Mouse (Mus musculus) c-Kit-positive CD71-positive TER-119-positive erythroid progenitor cells, embryonic 14.5 days (primary cell): ENCODE measurements around the gene Il22ra1.

ENCODE experiments used
- DNase-seq: peaks from one replicate; pipeline ENCODE4 v3.0.0-alpha.2; 2013; ENCODE audit warnings: low spot score

Gene Il22ra1

DNA sequence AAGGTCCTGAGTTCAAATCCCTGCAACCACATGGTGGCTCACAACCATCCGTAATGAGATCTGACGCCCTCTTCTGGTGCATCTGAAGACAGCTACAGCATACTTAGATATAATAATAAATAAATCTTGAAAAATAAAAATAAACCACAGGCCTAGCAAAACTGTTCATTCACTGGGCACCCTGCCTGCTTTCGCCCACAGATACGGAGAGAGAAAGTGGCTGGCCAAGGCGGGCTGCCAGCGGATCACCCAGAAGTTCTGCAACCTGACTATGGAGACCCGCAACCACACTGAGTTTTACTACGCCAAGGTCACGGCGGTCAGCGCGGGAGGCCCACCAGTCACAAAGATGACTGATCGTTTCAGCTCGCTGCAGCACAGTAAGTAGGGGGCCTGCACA is 5.9 kb downstream of the Il22ra1 start:
- DNase-seq, result no peak

DNA sequence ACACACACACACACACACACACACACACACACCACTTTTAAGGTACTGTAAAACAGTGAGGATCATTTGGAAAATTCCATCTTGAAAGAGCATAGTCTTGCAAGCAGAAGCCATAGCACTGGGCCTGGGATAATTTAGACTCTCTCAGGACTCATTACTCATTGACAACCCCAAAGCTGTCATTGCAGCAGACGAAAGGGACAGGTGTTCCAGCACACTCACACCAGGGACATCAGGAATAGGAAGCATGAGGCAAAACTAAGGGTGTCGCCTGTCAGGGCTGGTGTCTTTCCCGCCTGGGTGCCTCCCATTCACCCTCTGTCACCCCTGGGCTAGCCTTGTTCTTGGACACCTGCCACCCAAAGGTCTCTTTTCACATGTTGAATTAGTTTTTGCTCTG is 8.9 kb downstream of the Il22ra1 start:
- DNase-seq, result no peak

DNA sequence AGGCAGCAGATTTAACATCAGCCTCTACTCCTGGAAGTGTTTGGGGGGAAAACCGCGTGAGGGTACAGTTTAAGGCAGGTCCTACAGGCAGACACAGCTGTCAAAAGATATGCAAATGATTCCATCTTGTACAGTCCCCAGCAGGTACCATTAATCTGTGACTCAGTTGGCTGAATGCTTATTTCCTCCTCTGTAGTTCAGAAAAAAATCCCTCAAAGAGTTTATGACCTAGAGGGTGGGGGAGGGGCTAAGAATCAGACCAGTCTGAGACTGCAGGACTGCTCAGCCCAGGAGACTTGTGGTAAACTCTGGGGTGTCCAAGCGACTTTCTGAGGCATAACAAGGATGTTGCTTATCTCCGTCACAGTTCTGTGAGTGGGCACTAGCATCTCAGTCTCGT is 10.3 kb downstream of the Il22ra1 start:
- no peak for DNase-seq

DNA sequence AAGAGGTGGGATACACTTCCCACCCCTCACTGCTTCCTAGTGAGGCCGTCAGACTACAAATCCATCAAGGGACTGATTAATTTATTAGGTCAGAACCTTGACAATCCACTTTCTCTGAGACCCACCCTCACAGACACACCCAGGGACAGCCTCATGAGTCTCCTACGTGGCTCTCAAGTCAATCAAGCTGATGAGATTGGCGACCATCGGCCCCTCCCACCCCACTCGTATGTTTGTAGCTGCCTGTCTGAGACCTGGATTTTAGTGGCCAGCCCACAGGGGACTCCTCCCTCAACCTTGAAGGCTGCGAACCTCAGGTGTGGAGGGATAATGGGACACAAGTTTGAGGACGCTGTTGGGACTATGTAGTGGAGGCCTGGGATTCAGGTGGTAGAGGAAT is 11.2 kb downstream of the Il22ra1 start:
- DNase-seq, result peak; percentile 28

DNA sequence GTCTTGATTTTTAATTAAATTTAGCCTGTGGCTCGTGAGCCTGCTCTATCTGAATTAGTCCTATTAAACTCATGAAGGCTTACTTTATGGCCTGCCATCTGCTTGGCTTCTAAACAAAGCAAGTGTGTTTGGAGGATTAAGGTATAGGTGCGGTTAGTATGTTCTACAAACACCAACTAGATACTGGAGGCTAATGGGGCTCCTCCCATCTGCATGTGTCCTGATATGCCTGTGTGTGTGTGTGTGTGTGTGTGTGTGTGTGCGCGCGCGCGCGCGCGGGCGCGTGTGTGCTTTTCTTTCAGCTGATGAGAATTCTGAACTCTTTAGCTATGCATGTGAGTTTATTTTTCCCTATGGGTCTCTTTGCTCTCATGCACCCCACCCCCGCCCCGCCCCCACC is 11.7 kb downstream of the Il22ra1 start:
- peak; percentile 67 for DNase-seq

DNA sequence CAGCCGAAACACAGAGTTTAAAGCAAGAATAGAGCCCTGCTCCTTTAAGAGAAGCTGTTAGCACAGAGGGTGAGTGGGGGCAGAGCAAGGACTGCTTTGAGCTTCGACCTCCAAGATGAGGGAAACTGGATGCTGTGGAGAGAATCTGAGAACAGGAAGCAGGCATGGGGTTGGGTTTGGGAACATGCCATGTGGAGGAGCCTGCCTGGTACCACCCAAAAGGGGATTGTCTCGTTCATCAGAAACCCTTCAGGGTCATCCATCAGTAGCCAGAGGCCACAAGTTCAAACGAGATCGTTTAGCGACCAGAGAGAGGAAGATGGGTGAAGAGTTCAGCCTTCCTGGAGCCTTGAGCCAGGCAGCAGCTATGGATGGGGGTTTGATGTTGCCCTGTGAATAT is 15.5 kb downstream of the Il22ra1 start:
- no peak for DNase-seq

DNA sequence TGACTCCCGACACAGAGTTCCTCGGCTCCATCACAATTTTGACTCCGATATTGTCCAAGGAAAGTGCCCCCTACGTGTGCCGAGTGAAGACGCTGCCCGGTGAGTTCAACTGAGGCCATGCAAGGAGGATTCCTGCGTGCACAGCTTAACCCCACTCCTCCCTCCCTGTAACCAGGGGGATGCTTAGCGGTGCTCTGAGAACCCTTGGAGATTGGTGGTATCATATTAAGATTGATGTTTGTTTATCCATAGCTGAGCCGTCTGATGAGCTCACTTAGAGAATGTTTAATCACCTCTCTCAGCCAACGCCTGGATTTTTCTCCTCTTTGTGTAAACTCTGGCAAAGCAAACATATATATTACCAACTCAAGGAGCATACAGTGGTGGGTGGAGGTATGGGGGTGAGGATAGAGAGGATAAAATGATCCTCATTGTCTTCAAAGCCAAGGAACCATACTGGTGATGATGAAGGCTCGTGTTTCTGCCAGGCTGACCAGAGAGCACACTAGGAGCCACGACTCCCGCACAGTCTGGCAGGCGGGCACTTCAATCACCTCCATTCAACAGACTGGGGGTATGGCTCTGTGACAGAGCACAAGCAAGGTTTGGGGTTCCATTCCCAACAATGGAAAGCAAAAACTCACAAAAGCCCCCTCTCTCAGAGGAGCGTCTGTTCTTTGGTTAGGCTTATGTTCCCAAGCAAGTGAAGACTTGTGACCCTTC is 16.9 kb downstream of the Il22ra1 start:
- DNase-seq, result no peak

DNA sequence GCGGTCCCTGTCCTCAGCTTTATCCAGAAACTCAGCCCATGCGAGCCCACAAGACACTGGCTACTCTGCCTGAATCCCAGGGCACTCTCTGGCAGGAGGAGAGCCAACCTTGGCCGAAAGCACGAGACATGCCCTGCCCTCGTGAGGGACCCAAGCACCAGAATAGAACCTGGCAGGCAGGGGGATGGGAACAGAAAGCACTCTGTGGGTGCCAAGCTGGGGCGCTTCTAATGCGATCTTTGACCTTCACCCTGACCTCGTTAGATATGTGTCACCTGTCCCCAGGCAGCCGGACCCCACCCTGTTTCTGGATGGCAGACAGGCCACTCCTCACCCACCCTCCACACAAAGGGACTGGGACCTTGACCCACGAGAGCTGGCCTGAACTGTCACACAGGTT is 17.6 kb downstream of the Il22ra1 start:
- no peak for DNase-seq

DNA sequence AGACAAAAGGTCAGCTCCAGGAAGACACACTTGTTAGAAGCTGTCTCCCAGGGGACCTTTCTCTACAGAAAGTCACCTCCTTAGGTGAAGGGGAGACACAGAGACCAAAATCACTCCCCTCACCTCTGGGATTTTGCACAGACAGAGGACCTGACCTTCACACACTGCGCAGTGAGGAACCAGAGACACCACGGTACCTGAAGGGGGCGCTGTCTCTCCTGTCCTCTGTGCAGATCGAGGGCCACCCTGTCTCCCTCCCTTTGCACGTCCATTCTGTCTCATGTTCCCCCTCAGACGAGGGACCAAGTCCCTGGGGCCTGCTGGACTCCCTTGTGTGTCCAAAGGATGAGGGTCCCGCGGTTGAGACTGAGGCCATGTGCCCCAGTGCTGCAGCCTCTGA is 22.9 kb downstream of the Il22ra1 start:
- DNase-seq, result no peak

DNA sequence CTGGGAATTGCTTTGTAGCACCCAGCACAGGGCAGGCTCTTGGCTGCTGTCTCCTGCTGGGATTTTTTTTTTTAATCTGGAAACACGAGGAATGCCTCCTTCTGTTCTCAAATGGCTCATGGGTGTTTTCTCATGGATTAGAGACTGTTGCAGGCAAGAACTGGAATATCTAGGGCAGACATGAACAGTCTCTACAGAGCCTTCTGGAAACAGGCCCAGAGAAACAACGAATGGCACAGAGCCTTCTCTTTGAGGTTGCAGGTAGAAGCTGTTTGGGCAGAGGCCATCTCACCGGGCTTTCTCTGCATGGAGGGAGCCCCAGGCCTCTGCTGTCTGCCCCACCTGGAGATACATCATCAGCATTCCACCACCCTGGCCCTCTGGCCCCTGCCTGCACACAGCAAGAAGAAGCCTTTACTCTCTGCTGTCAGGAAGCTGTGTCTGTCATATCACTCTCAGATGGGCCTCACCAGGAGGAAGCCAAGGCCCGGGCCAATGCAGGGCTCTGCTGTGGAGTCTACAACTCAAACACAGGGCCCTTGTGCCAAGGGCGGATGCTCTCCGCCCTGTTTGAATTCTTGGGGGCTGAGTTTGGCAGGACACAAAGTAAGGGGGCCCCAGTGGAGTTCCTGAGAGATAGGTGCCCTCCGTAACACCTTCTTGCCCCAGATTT is 24.3 kb downstream of the Il22ra1 start:
- no peak for DNase-seq

DNA sequence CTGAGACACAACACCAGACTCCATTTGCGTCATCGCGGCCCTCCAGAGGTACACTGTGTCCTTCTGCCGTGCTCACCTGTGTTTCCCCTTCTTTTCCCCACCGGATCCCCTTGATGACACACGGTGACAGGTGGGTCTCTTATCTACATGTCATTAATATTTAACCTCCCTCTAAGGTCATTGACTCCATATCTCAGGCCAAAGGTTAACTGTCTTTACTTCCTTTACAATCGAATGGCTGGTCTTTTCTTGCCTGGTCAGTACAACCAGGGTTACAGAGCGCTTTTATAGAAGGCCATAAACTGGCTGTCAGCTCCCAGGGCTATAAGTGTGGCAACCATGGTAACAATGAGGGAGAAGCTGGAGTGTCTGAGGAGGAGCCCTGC is 24.8 kb downstream of the Il22ra1 start:
- no peak for DNase-seq

DNA sequence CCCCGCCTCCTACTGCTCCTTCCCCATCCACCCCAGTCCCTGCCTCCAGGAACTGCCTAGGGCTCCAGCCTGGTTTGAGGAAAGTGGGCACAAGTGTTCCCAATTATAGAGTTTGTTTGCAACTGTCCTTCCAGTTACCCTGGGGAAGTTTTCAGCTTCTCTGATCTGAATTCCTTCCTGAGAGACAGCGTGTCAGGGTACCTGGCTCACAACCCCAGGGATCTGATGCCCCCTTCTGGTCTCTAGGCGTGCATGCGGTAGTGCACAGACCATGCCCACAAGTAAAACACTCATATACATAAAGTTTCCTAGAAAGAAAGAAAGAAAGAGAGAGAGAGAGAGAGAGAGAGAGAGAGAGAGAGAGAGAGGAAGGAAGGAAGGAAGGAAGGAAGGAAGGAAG is 30.4 kb downstream of the Il22ra1 start:
- no peak for DNase-seq

DNA sequence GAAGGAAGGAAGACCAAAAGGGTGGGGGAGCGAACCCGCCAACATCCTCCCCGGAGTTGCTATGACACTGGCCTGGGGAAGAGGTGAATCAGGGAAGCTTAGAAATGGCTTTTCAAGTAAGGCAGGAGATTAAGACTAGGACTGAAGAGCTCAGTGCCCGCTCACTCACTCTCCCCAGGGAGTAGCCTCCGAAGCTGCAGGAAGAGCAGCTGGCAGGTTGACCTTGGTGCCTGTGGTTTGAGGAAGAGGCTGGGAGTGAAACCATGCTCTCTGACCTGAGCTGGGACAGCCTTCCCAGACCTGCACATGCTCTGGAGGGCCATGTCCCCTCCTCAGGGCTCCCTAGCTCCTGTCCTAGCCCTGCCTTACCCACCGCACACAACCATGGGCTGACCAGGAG is 30.9 kb downstream of the Il22ra1 start:
- DNase-seq, result no peak

DNA sequence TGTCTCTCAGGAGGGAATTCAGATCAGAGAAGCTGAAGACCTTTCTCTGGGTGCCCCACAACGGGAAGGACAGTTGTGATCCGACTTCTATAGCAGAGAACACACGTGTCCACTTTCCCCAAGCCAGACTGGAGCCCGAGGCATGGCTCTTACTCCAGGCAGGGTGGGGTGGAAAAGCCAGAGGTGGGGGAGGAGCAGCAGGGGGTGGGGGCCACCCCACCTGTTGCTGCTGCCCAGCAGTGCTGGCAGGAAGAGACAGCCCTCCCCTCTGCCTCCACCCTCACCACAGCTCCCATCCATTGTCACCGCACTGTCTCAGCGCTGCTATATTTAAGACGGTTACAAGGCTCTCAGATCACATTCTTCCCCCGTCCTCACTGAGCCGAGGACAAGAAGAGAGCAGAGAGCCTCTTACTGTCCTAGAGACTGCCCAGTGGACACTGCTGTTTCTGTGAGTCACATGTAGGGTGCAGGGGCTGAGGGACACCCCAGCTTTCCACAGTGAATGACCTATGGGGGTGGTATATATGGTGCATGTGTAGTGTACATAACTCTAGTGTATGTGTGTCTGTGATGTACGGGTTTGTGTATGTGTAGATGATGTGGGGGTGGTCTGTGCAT is 31.5 kb downstream of the Il22ra1 start, which contains the start of gene Myom3:
Gene Myom3 (plus strand): TSS at position 360 of the 621 bp plus-strand sequence.
- no peak for DNase-seq

DNA sequence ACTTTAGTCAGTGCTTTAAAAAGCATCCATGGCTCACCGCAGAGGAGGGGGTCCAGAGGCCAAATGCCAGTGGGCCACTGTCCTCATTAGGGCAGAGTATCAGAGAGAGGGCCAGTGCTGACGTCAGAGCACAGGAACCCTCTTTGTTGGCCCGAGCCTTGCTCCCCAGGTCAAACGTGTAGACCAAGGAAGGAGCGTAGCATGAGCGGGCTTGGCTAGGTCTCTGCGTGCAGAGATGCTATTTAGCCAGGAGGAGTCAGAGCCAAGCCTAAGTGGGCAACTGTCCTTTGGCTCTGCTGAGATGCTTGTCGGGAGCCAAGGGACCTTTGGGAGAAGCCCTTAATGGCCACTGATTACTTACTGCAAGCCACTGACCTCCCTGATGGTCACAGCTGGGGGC is 33.1 kb downstream of the Il22ra1 start:
- no peak for DNase-seq

DNA sequence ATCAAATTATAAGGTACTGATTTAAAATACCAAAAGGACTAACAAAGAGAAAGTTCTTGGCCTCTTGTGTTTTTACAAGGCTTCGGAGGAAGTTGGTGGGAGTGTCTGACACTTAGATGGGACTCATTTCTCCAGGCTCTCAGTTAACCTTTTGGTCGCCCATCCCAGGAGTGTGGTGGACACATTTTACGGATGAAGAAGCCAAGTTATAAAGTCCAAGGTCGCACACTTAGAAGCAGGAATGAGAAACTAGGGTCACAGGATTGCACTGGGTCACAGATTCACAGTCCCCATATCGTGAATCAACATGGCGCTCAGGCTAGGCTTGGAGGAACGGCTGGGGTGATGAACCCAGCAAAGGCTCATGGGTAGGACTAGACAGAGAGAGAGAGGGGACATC is 33.6 kb downstream of the Il22ra1 start:
- no peak for DNase-seq

DNA sequence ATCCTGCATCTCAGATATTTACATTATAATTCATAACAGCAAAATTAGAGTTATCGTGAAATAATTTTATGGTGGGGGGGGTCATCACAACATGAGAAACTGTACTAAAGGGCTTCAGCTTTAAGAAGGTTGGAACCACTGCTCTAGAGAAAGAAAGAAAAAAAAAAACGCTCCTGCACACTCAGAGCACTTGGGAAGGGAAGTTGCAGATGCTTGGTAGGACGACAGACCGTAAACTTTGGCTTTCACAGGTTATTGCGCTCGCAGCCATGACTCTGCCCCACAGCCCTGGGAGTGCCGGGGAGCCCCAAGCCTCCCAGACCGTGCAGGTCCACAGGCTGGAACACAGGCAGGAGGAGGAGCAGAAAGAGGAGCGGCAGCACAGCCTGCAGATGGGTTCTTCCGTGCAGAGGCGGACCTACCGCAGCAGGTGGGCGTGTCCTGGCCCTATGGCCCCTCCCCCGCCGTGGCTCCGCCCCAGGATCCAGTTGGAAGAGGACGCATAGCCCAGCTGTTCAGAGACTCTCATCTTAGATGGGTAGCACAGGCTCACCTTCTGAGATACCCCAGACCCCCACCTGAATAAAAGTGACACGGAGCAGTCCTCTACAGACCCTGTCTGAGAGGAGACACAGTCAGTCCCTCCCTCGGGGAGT is 34.4 kb downstream of the Il22ra1 start:
- DNase-seq, result peak; percentile 66

DNA sequence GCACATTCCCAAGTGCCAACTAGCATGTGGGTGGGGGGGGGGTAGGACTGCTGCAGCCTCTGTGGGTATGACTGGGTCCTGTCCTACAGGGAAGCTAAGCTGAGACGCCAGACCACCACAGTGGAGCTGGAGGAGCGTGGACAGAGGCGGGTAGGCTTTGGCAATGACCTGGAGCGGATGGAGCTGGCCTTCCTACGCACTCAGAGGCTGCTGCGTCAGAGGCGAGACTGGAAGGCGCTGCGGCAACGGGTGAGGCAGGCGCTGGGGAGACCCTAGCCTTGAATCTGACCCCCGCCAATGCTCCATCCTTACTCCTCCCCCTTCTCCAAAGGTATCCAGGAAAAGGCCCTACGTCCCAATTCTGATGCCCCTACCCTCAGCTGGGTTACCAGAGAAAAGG is 36.7 kb downstream of the Il22ra1 start:
- no peak for DNase-seq

DNA sequence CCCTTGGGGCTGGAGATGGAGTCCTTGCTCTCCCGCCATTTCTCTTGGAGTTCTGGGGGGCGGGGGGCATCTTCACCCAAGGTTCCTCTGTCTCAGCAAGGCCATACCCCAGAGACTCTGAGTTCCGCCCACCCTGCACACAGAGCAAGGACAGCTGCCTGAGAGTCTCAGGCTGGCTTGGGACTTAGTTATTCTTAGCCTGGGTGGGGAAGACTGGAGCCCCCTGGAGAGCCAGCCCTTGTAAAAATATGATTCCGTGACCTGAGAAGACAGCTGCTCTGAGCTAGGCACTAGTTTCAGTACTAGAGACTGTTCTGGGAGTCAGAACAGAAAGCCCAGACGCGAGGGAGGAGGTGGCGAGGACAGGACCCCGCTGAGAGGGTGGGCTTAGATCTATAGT is 37.7 kb downstream of the Il22ra1 start:
- no peak for DNase-seq

DNA sequence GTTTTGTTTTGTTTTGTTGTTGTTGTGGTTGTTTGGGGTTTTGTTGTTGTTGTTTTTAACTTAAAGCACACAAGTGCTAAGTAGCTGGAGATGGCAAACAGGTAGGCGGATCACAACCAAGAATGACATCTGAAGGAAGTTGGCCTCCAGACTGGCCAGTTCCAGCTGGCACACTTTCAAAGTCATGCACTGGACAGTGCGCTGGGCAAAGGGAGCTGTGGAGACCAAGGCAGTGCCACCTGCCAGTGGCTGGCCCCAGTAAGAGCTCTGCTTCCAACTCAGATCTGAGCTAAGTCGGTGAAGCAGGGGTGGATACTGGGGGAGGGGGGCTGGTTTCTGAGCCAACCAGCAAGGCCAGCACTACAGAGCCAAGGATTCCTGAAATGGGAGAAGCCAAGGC is 39.0 kb downstream of the Il22ra1 start:
- no peak for DNase-seq

DNA sequence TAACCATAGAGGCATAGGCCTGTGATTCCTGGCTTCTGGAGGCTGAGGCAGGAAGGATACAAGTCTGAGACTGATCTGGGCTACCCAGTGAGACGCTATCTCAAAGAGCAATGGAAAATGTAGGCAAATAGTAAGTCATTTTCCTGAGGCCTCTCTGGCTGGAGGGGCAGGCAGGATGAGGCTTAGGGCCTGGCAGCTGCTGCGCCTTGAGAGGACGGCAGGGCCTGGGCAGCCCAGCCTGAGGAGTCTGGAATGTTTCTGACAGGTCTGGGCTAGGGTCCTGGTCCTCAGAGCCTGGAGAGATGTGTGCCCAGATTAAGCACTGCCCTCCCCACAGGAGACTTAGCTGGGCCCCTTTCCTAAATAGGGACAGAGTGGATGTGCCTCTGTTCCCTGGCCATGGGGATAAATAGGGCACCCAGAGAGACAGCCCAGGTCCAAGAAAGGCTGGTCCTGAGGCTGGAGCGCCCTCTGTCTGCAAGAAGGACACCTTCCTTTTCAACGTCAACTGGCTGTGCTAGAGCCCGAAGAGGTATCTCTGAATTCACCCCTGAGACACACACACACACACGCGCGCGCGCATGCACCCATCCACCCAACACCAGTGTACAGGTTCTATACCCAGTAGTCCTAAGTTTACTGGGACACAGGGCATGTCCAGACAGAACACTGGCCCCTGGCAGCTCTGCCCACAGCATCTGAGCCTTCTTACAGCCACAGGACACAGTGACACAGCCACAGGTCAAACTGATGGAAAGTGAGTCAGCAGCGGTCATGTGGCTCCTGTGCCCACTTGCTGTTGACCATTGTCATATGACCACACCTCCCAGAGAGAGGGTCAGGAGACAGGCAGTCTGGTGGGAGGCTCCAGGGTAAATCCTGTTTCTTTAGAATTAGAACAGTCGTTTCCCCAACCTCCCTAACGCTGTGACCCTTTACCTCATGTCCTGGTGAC is 40.9 kb downstream of the Il22ra1 start:
- DNase-seq, result peak; percentile 34
